ENCODE assay signal across 11 mouse cellular contexts in genomic region chr8:83574631-83575315, GRCm38 (mm10). TPM values are rescaled to one million over a fixed set of nuclear protein-coding genes. Genes with fewer than 3 reads are reported as not detected.
DNase-seq lines count a peak whose midpoint lies in the region; ATAC-seq and TF ChIP-seq lines count a peak whose summit lies in the region.
"Had no signal": no experiment of that assay in that cellular context is flagged by ENCODE, and none has a peak within 500 bp of the region (broad histone marks: within the 10 kb centered on the region; RNA-seq: fewer than 3 reads in every experiment).

No protein-coding gene starts in this region.

- intact Hi-C loops in gastrocnemius, postnatal 36 days (cut with DNase I): no loop called here

- no peaks in the 10 kb centered on the region for H3K9me3 ChIP-seq in intestine, embryonic 16.5 days (ENCODE audit: control insufficient read depth, low read length)
- H3K9me3 ChIP-seq in intestine, embryonic 15.5 days: no peaks in the 10 kb centered on the region
- H3K9me3 ChIP-seq in stomach, postnatal 0 days (ENCODE audit: control insufficient read depth, low read length): no peaks in the 10 kb centered on the region
- H3K9me3 ChIP-seq: liver, embryonic 13.5 days had no signal

- H3K4me3 ChIP-seq in intestine, embryonic 16.5 days (ENCODE audit: low read length): no peak overlapping the region
- H3K4me3 ChIP-seq in intestine, embryonic 15.5 days (replicated peaks): no peak overlapping the region
- no peak overlapping the region for H3K4me3 ChIP-seq in stomach, postnatal 0 days (ENCODE audit: low read depth, low read length)
- H3K4me3 ChIP-seq in lung, adult 2 months (replicated peaks; ENCODE audit: extremely low read depth, low read depth, low read length): no peak overlapping the region
- H3K4me3 ChIP-seq: liver, embryonic 13.5 days had no signal

- no peak overlapping the region for H3K27ac ChIP-seq in intestine, embryonic 16.5 days (ENCODE audit: low read length)
- H3K27ac ChIP-seq in intestine, embryonic 15.5 days: no peak overlapping the region
- peak overlapping the region; percentile 18; the same call in 1 of the 2 replicates for H3K27ac ChIP-seq in stomach, postnatal 0 days (replicated peaks)
- H3K27ac ChIP-seq: liver, embryonic 13.5 days had no signal

- peaks cover 43% of the 10 kb centered on the region for H3K4me1 ChIP-seq in intestine, embryonic 16.5 days (ENCODE audit: control insufficient read depth, insufficient read depth, low read length)
- peaks cover 35% of the 10 kb centered on the region for H3K4me1 ChIP-seq in intestine, embryonic 15.5 days (replicated peaks)
- H3K4me1 ChIP-seq in stomach, postnatal 0 days (replicated peaks; ENCODE audit: control insufficient read depth, insufficient read depth): peaks cover 6% of the 10 kb centered on the region; the same call in 1 of the 2 replicates
- H3K4me1 ChIP-seq in lung, adult 2 months (ENCODE audit: control insufficient read depth, insufficient read depth, low read length): peaks cover 3% of the 10 kb centered on the region; the same call in 1 of the 2 replicates

- TF ChIP-seq POLR2A in lung, adult 2 months (IDR thresholded peaks at IDR 0.05; ENCODE audit: borderline replicate concordance, extremely low read depth, low read depth, low read length): no peak

- TF ChIP-seq EP300 in stomach, postnatal 0 days (optimal IDR thresholded peaks at IDR 0.05): no peak

- no peak overlapping the region for H3K4me2 ChIP-seq in intestine, embryonic 16.5 days (ENCODE audit: low read depth, low read length)
- H3K4me2 ChIP-seq in intestine, embryonic 15.5 days (replicated peaks): no peak overlapping the region
- H3K4me2 ChIP-seq in stomach, postnatal 0 days (replicated peaks; ENCODE audit: low read depth): no peak overlapping the region
- H3K4me2 ChIP-seq: liver, embryonic 13.5 days had no signal

- H3K9ac ChIP-seq in intestine, embryonic 16.5 days (ENCODE audit: low read depth, low read length): peak overlapping the region; percentile 37; the same call in 1 of the 2 replicates
- no peak overlapping the region for H3K9ac ChIP-seq in intestine, embryonic 15.5 days
- 0 out of 2 replicates have a peak overlapping the region, but pooled peaks have one; percentile 13 for H3K9ac ChIP-seq in stomach, postnatal 0 days (ENCODE audit: low read length)
- H3K9ac ChIP-seq: liver, embryonic 13.5 days had no signal

- DNase-seq in testis, postnatal 10 days (ENCODE audit: low spot score): peak; percentile 46
- DNase-seq in testis, postnatal 14 days (ENCODE audit: low spot score): no peak
- DNase-seq in gastrocnemius, postnatal 36 days: peak; percentile 52 to 60
- peak; percentile 10 for DNase-seq in stomach, postnatal 0 days (ENCODE audit: low spot score)
- DNase-seq in ovary, postnatal 10 days (ENCODE audit: low spot score): no peak
- DNase-seq in lung, adult 2 months: no peak
- DNase-seq: liver, embryonic 13.5 days; thymus, postnatal 14 days had no signal

- TF ChIP-seq CTCF in stomach, postnatal 0 days (IDR thresholded peaks at IDR 0.05; ENCODE audit: low read depth): no peak
- no peak for TF ChIP-seq CTCF in lung, adult 2 months (IDR thresholded peaks at IDR 0.05; ENCODE audit: insufficient read depth, low read length)

- H3K27me3 ChIP-seq in intestine, embryonic 16.5 days (replicated peaks; ENCODE audit: control insufficient read depth, insufficient read depth, low read length): no peaks in the 10 kb centered on the region
- H3K27me3 ChIP-seq in intestine, embryonic 15.5 days (replicated peaks): no peaks in the 10 kb centered on the region
- H3K27me3 ChIP-seq in stomach, postnatal 0 days (ENCODE audit: control insufficient read depth, insufficient read depth, low read length): no peaks in the 10 kb centered on the region
- H3K27me3 ChIP-seq: liver, embryonic 13.5 days had no signal

- peaks cover 18% of the 10 kb centered on the region for H3K36me3 ChIP-seq in intestine, embryonic 16.5 days (ENCODE audit: control insufficient read depth, insufficient read depth, low read length)
- H3K36me3 ChIP-seq in intestine, embryonic 15.5 days: peaks cover 26% of the 10 kb centered on the region
- peaks cover 10% of the 10 kb centered on the region; the same call in 1 of the 2 replicates for H3K36me3 ChIP-seq in stomach, postnatal 0 days (ENCODE audit: control insufficient read depth, insufficient read depth, low read length)

- 83% methylated on average over 15 of the region's 15 CpGs for WGBS in intestine, embryonic 16.5 days
- WGBS in intestine, embryonic 15.5 days: 81% methylated on average over 15 of the region's 15 CpGs
- WGBS in stomach, postnatal 0 days: 79% methylated on average over 15 of the region's 15 CpGs
- whole genome bisulfite sequencing in lung, adult 2 months: 68% methylated on average over 15 of the region's 15 CpGs

- no peak for ATAC-seq in intestine, embryonic 16.5 days
- no peak for ATAC-seq in intestine, embryonic 15.5 days
- no peak for ATAC-seq in stomach, postnatal 0 days (ENCODE audit: low FRiP score, low TSS enrichment)

RNA-seq across cellular contexts. Expression of gene Ndufb7, which starts 8.3 kb away (rescaled TPM):
- 418 and 429 TPM in 2 replicates for polyA plus RNA-seq in intestine, embryonic 16.5 days (2015; fragmentation: Nextera tagmentation; extraction: Ambion mirVana)
- polyA plus RNA-seq in intestine, embryonic 15.5 days (2015; fragmentation: Nextera tagmentation; extraction: Ambion mirVana): 370 and 398 TPM in 2 replicates
- total RNA-seq in gastrocnemius, postnatal 36 days (2021): 100 to 1,000 TPM; 328 to 346 TPM
- 327 and 344 TPM in 2 replicates for polyA plus RNA-seq in stomach, postnatal 0 days (2015; fragmentation: Nextera tagmentation; extraction: Ambion mirVana)
- polyA plus RNA-seq in lung, adult 2 months (2012; rRNA removed): 269 and 286 TPM in 2 replicates

RNA-seq across cellular contexts. Expression of gene Tecr, which starts 33.0 kb away (rescaled TPM):
- polyA plus RNA-seq in intestine, embryonic 16.5 days (2015; fragmentation: Nextera tagmentation; extraction: Ambion mirVana): 660 and 691 TPM in 2 replicates
- polyA plus RNA-seq in intestine, embryonic 15.5 days (2015; fragmentation: Nextera tagmentation; extraction: Ambion mirVana): 610 and 639 TPM in 2 replicates
- 100 to 1,000 TPM; 431 to 564 TPM for total RNA-seq in gastrocnemius, postnatal 36 days (2021)
- polyA plus RNA-seq in stomach, postnatal 0 days (2015; fragmentation: Nextera tagmentation; extraction: Ambion mirVana): 413 and 424 TPM in 2 replicates
- polyA plus RNA-seq in lung, adult 2 months (2012; rRNA removed): 416 and 565 TPM in 2 replicates

RNA-seq across cellular contexts. Expression of gene Dnajb1, which starts 33.2 kb away (rescaled TPM):
- 46.7 and 52.0 TPM in 2 replicates for polyA plus RNA-seq in intestine, embryonic 16.5 days (2015; fragmentation: Nextera tagmentation; extraction: Ambion mirVana)
- 47.0 and 48.2 TPM in 2 replicates for polyA plus RNA-seq in intestine, embryonic 15.5 days (2015; fragmentation: Nextera tagmentation; extraction: Ambion mirVana)
- 1 to 10 TPM; 5.2 to 5.8 TPM for total RNA-seq in gastrocnemius, postnatal 36 days (2021)
- 36.9 and 39.9 TPM in 2 replicates for polyA plus RNA-seq in stomach, postnatal 0 days (2015; fragmentation: Nextera tagmentation; extraction: Ambion mirVana)
- polyA plus RNA-seq in lung, adult 2 months (2012; rRNA removed): 23.5 and 26.4 TPM in 2 replicates

RNA-seq across cellular contexts. Expression of gene Olfr370, which starts 39.2 kb away (rescaled TPM):
- not detected in 2 replicates for polyA plus RNA-seq in intestine, embryonic 16.5 days (2015; fragmentation: Nextera tagmentation; extraction: Ambion mirVana)
- polyA plus RNA-seq in intestine, embryonic 15.5 days (2015; fragmentation: Nextera tagmentation; extraction: Ambion mirVana): not detected in 2 replicates
- not detected for total RNA-seq in gastrocnemius, postnatal 36 days (2021)
- 0.04 TPM in 1 of 2 replicates, not detected in the other for polyA plus RNA-seq in stomach, postnatal 0 days (2015; fragmentation: Nextera tagmentation; extraction: Ambion mirVana)
- not detected in 2 replicates for polyA plus RNA-seq in lung, adult 2 months (2012; rRNA removed)
- total RNA-seq: neutrophil, adult 5-6 weeks had no signal
- polyA plus RNA-seq: liver, embryonic 13.5 days had no signal

Comparison
In these comparisons a context has a peak if more than half of its experiments do, and no peak if none do; other contexts are left out.
1. DNase-seq: peak in testis, postnatal 10 days (single experiment), gastrocnemius, postnatal 36 days (2 of 2) and stomach, postnatal 0 days (single experiment); none in testis, postnatal 14 days (single experiment), ovary, postnatal 10 days (single experiment) and lung, adult 2 months (single experiment).